In the genomic region with DNA sequence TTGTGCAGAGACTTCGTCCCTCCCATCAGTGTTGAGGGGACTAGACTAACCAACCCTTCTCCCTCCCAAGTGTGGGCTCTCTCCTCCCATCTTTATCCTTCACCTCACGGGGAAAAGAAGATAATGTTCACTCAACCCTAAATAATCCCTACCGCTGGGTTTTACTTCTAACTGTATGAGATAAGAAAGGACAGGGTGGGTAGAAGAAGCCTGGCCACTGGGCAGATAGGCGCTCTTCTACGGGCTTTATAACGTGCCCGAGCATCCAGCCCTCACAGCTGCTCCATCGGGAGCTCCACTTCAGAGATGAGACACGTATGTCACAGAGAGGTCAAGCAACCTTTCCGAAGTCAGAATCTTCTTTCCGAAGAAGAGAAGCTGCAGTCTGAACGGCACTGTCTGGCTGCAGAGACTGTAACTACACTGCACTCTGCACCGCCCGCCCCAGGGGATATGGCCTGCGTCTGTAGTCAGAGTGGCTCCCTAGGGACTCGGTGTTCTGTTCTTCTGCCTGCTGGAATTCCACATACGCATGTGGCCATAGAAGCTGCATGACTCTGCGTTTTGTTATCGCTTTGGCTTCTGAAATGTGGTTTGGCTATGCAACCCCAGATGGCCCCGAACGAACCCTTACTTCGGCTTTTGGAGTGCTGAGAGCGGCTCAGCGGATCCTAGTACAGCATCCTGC, we compare ENCODE assay signal across 12 mouse cellular contexts. TPM values are rescaled to one million over a fixed set of nuclear protein-coding genes. Genes with fewer than 3 reads are reported as not detected.
DNase-seq lines count a peak whose midpoint lies in the region; ATAC-seq and TF ChIP-seq lines count a peak whose summit lies in the region.
"Had no signal": no experiment of that assay in that cellular context is flagged by ENCODE, and none has a peak within 500 bp of the region (broad histone marks: within the 10 kb centered on the region; RNA-seq: fewer than 3 reads in every experiment).

No protein-coding gene starts in this region.

- DNase-seq in gastrocnemius, adult 2 months: peak; percentile 60
- no peak for DNase-seq in gastrocnemius, adult 8-10 months (ENCODE audit: low spot score in 2 of 2)
- DNase-seq in heart, postnatal 10 days: peak; percentile 79 to 85
- no peak for DNase-seq in ovary, adult 18-20 months (ENCODE audit: low spot score)
- DNase-seq: B cell, adult 2 months; cerebellum, adult 2 months; lung, adult 2 months; right cerebral cortex, postnatal 14 days had no signal

- H3K4me1 ChIP-seq in bone marrow, adult 2 months (ENCODE audit: control insufficient read depth, insufficient read depth, low read length): peaks cover 9% of the 10 kb centered on the region
- H3K4me1 ChIP-seq in liver, embryonic 16.5 days (ENCODE audit: control insufficient read depth, low read depth, low read length): peaks cover 34% of the 10 kb centered on the region
- no peaks in the 10 kb centered on the region for H3K4me1 ChIP-seq in intestine, postnatal 0 days (replicated peaks; ENCODE audit: control insufficient read depth, insufficient read depth, low read length)
- no peaks in the 10 kb centered on the region for H3K4me1 ChIP-seq in hindbrain, embryonic 12.5 days

- peak overlapping the region; percentile 63 for H3K4me2 ChIP-seq in liver, embryonic 16.5 days (ENCODE audit: low read depth, low read length)
- no peak overlapping the region for H3K4me2 ChIP-seq in intestine, postnatal 0 days (replicated peaks; ENCODE audit: low read depth)
- H3K4me2 ChIP-seq in hindbrain, embryonic 12.5 days (replicated peaks): no peak overlapping the region

- intact Hi-C loops in gastrocnemius, adult 2 months (cut with DNase I): no loop called here
- intact Hi-C loops in heart, postnatal 10 days (cut with DNase I): loop anchor here (2.0 kb wide), 1 partner anchor 18 kb away; the partner anchor contains the start of gene Stn1

- H3K9ac ChIP-seq in liver, embryonic 16.5 days (ENCODE audit: low read depth, low read length): peak overlapping the region; percentile 23; the same call in 1 of the 2 replicates
- no peak overlapping the region for H3K9ac ChIP-seq in intestine, postnatal 0 days (ENCODE audit: low read depth, low read length)
- H3K9ac ChIP-seq in hindbrain, embryonic 12.5 days: no peak overlapping the region

- H3K27me3 ChIP-seq in liver, embryonic 16.5 days (ENCODE audit: control insufficient read depth, insufficient read depth, low read depth, low read length): no peaks in the 10 kb centered on the region
- no peaks in the 10 kb centered on the region for H3K27me3 ChIP-seq in intestine, postnatal 0 days (replicated peaks; ENCODE audit: control insufficient read depth, insufficient read depth, low read length)
- H3K27me3 ChIP-seq in hindbrain, embryonic 12.5 days: no peaks in the 10 kb centered on the region

- TF ChIP-seq POLR2A in bone marrow, adult 2 months (IDR thresholded peaks at IDR 0.05; ENCODE audit: borderline replicate concordance, control insufficient read depth, low read depth, low read length): no peak

- 40% methylated on average over 24 of the region's 24 CpGs for WGBS in bone marrow, adult 2 months
- 30% methylated on average over 24 of the region's 24 CpGs for WGBS in liver, embryonic 16.5 days (ENCODE audit: insufficient replicate concordance)
- WGBS in intestine, postnatal 0 days: 87% methylated on average over 24 of the region's 24 CpGs
- WGBS in hindbrain, embryonic 12.5 days: 78% methylated on average over 24 of the region's 24 CpGs

- H3K9me3 ChIP-seq in liver, embryonic 16.5 days (replicated peaks; ENCODE audit: control insufficient read depth, low read length): no peaks in the 10 kb centered on the region
- no peaks in the 10 kb centered on the region for H3K9me3 ChIP-seq in intestine, postnatal 0 days (ENCODE audit: control insufficient read depth)
- H3K9me3 ChIP-seq in hindbrain, embryonic 12.5 days (replicated peaks): no peaks in the 10 kb centered on the region

- H3K27ac ChIP-seq in gastrocnemius, adult 2 months: peak overlapping the region; percentile 4; the same call in 1 of the 2 replicates
- peak overlapping the region; percentile 76 for H3K27ac ChIP-seq in bone marrow, adult 2 months (ENCODE audit: control insufficient read depth, insufficient read depth, low read depth, low read length, poor library complexity)
- peak overlapping the region; percentile 69 for H3K27ac ChIP-seq in liver, embryonic 16.5 days (ENCODE audit: low read length)
- no peak overlapping the region for H3K27ac ChIP-seq in intestine, postnatal 0 days (ENCODE audit: low read depth, low read length)
- no peak overlapping the region for H3K27ac ChIP-seq in hindbrain, embryonic 12.5 days

- no peak for TF ChIP-seq CTCF in gastrocnemius, adult 2 months (IDR thresholded peaks at IDR 0.05)
- TF ChIP-seq CTCF in bone marrow, adult 2 months (IDR thresholded peaks at IDR 0.05; ENCODE audit: control insufficient read depth, insufficient read depth, low read length): no peak
- no peak for TF ChIP-seq CTCF in intestine, postnatal 0 days (IDR thresholded peaks at IDR 0.05; ENCODE audit: low read depth)

- H3K4me3 ChIP-seq in gastrocnemius, adult 2 months: no peak overlapping the region
- H3K4me3 ChIP-seq in bone marrow, adult 2 months (replicated peaks; ENCODE audit: control insufficient read depth, low read depth, low read length): peak overlapping the region; percentile 10
- H3K4me3 ChIP-seq in liver, embryonic 16.5 days (ENCODE audit: low read depth, low read length): peak overlapping the region; percentile 30
- no peak overlapping the region for H3K4me3 ChIP-seq in intestine, postnatal 0 days (ENCODE audit: low read depth, low read length)
- H3K4me3 ChIP-seq in hindbrain, embryonic 12.5 days: no peak overlapping the region

- no peaks in the 10 kb centered on the region for H3K36me3 ChIP-seq in liver, embryonic 16.5 days (ENCODE audit: control insufficient read depth, insufficient read depth)
- H3K36me3 ChIP-seq in intestine, postnatal 0 days (ENCODE audit: control insufficient read depth, insufficient read depth): peaks cover 36% of the 10 kb centered on the region
- H3K36me3 ChIP-seq in hindbrain, embryonic 12.5 days: peaks cover 46% of the 10 kb centered on the region

- ATAC-seq in liver, embryonic 16.5 days (ENCODE audit: low read depth): peak; percentile 74
- ATAC-seq in intestine, postnatal 0 days: no peak
- no peak for ATAC-seq in hindbrain, embryonic 12.5 days (ENCODE audit: low FRiP score)

RNA-seq across cellular contexts. Expression of gene Stn1, which starts 18.7 kb away (rescaled TPM):
- total RNA-seq in gastrocnemius, adult 2 months (2021): 1 to 10 TPM; 3.8 to 5.6 TPM
- 1 to 10 TPM; 3.3 to 4.2 (median 4.0) TPM for total RNA-seq in gastrocnemius, adult 8-10 months (2022)
- polyA plus RNA-seq in bone marrow, adult 2 months (2011; ENCODE audit: insufficient read depth, insufficient read length, low replicate concordance, missing spikeins): 7.5 and 19.1 TPM in 2 replicates
- total RNA-seq in heart, postnatal 10 days (2021): 10 to 100 TPM; 22.0 to 24.0 TPM
- 7.1 and 7.2 TPM in 2 replicates for polyA plus RNA-seq in liver, embryonic 16.5 days (2015; fragmentation: Nextera tagmentation; extraction: Ambion mirVana)
- polyA plus RNA-seq in intestine, postnatal 0 days (2015; fragmentation: Nextera tagmentation; extraction: Ambion mirVana): 11.4 and 14.9 TPM in 2 replicates
- 42.1 and 44.2 TPM in 2 replicates for polyA plus RNA-seq in hindbrain, embryonic 12.5 days (2016; fragmentation: Nextera tagmentation; extraction: Ambion mirVana)

RNA-seq across cellular contexts. Expression of gene Sh3pxd2a, which starts 54.4 kb away (rescaled TPM):
- total RNA-seq in gastrocnemius, adult 2 months (2021): 10 to 100 TPM; 37.7 to 44.7 TPM
- total RNA-seq in gastrocnemius, adult 8-10 months (2022): 10 to 100 TPM; 33.4 to 44.9 (median 41.1) TPM
- 6.3 and 8.3 TPM in 2 replicates for polyA plus RNA-seq in bone marrow, adult 2 months (2011; ENCODE audit: insufficient read depth, insufficient read length, low replicate concordance, missing spikeins)
- total RNA-seq in heart, postnatal 10 days (2021): 10 to 100 TPM; 87.9 to 93.7 TPM
- 0.64 and 0.65 TPM in 2 replicates for polyA plus RNA-seq in liver, embryonic 16.5 days (2015; fragmentation: Nextera tagmentation; extraction: Ambion mirVana)
- polyA plus RNA-seq in intestine, postnatal 0 days (2015; fragmentation: Nextera tagmentation; extraction: Ambion mirVana): 2.2 and 2.4 TPM in 2 replicates
- 3.9 and 5.4 TPM in 2 replicates for polyA plus RNA-seq in hindbrain, embryonic 12.5 days (2016; fragmentation: Nextera tagmentation; extraction: Ambion mirVana)

Comparison
In these comparisons a context has a peak if more than half of its experiments do, and no peak if none do; other contexts are left out.
1. DNase-seq: peak in gastrocnemius, adult 2 months (single experiment) and heart, postnatal 10 days (2 of 2); none in gastrocnemius, adult 8-10 months (0 of 2) and ovary, adult 18-20 months (single experiment).
2. H3K27ac ChIP-seq: peak in gastrocnemius, adult 2 months (single experiment), bone marrow, adult 2 months (single experiment) and liver, embryonic 16.5 days (single experiment); none in intestine, postnatal 0 days (single experiment) and hindbrain, embryonic 12.5 days (single experiment).
3. H3K4me3 ChIP-seq: peak in bone marrow, adult 2 months (single experiment) and liver, embryonic 16.5 days (single experiment); none in gastrocnemius, adult 2 months (single experiment), intestine, postnatal 0 days (single experiment) and hindbrain, embryonic 12.5 days (single experiment).